Mouse (Mus musculus): ENCODE measurements around the gene Cntn5. TPM values are rescaled to one million over a fixed set of nuclear protein-coding genes. Genes with fewer than 3 reads are reported as not detected.

The Cntn5 gene
- polyA plus RNA-seq, 1 experiment from 2014 or later, result not detected

- Histone ChIP-seq H3K27ac (ENCODE audit: low read depth, low read length) (no peak overlapping the region), H3K4me3 (ENCODE audit: low read depth, low read length) (no peak overlapping the region), H3K4me2 (no peak overlapping the region), H3K9ac (ENCODE audit: low read depth, low read length) (no peak overlapping the region), H3K36me3 (ENCODE audit: control insufficient read depth, insufficient read depth, low read length) (no peaks in the 10 kb centered on the region), H3K4me1 (replicated peaks; ENCODE audit: control insufficient read depth, insufficient read depth, low read length) (no peaks in the 10 kb centered on the region), H3K9me3 (ENCODE audit: control insufficient read depth, low read length) (no peaks in the 10 kb centered on the region), H3K27me3 (replicated peaks; ENCODE audit: control insufficient read depth, insufficient read depth, low read length) (no peaks in the 10 kb centered on the region)
- ATAC-seq (replicated peaks; ENCODE audit: low FRiP score) (no peak), DNase-seq (ENCODE audit: low spot score) (no peak)
- 50% methylated on average over 4 of the region's 4 CpGs for WGBS
Measured at GRCm38 (mm10) chr9:10667438-10667837, 237.1 kb downstream of the Cntn5 start.

- no peak overlapping the region for H3K27ac ChIP-seq (ENCODE audit: low read depth, low read length)
- no peak overlapping the region for H3K4me2 ChIP-seq
- ATAC-seq (replicated peaks; ENCODE audit: low FRiP score), result no peak
- no peaks in the 10 kb centered on the region for H3K4me1 ChIP-seq (replicated peaks; ENCODE audit: control insufficient read depth, insufficient read depth, low read length)
- no peaks in the 10 kb centered on the region for H3K27me3 ChIP-seq (replicated peaks; ENCODE audit: control insufficient read depth, insufficient read depth, low read length)
- H3K4me3 ChIP-seq (ENCODE audit: low read depth, low read length), result no peak overlapping the region
- H3K9ac ChIP-seq (ENCODE audit: low read depth, low read length), result no peak overlapping the region
- H3K36me3 ChIP-seq (ENCODE audit: control insufficient read depth, insufficient read depth, low read length), result no peaks in the 10 kb centered on the region
- DNase-seq (ENCODE audit: low spot score), result no peak
- H3K9me3 ChIP-seq (ENCODE audit: control insufficient read depth, low read length), result no peaks in the 10 kb centered on the region
Measured at GRCm38 (mm10) chr9:10665756-10666155, 238.8 kb downstream of the Cntn5 start.

- no peaks in the 10 kb centered on the region for H3K9me3 ChIP-seq (ENCODE audit: control insufficient read depth, low read length)
- DNase-seq (ENCODE audit: low spot score) (no peak), ATAC-seq (replicated peaks; ENCODE audit: low FRiP score) (no peak)
- no peak overlapping the region for H3K9ac ChIP-seq (ENCODE audit: low read depth, low read length)
- H3K27me3 ChIP-seq (replicated peaks; ENCODE audit: control insufficient read depth, insufficient read depth, low read length), result no peaks in the 10 kb centered on the region
- no peak overlapping the region for H3K27ac ChIP-seq (ENCODE audit: low read depth, low read length)
- no peak overlapping the region for H3K4me2 ChIP-seq
- H3K36me3 ChIP-seq (ENCODE audit: control insufficient read depth, insufficient read depth, low read length), result no peaks in the 10 kb centered on the region
- WGBS, result 59% methylated on average over 2 of the region's 2 CpGs
- no peak overlapping the region for H3K4me3 ChIP-seq (ENCODE audit: low read depth, low read length)
- no peaks in the 10 kb centered on the region for H3K4me1 ChIP-seq (replicated peaks; ENCODE audit: control insufficient read depth, insufficient read depth, low read length)
Measured at GRCm38 (mm10) chr9:10663101-10663500, 241.5 kb downstream of the Cntn5 start.

GRCm38 (mm10) chr9:10659478-10659877 is 245.1 kb downstream of the Cntn5 start:
- DNase-seq (ENCODE audit: low spot score), result no peak
- Histone ChIP-seq H3K4me3 (ENCODE audit: low read depth, low read length) (no peak overlapping the region), H3K27me3 (replicated peaks; ENCODE audit: control insufficient read depth, insufficient read depth, low read length) (no peaks in the 10 kb centered on the region), H3K9ac (ENCODE audit: low read depth, low read length) (no peak overlapping the region), H3K27ac (ENCODE audit: low read depth, low read length) (no peak overlapping the region), H3K36me3 (ENCODE audit: control insufficient read depth, insufficient read depth, low read length) (no peaks in the 10 kb centered on the region), H3K4me2 (no peak overlapping the region), H3K9me3 (ENCODE audit: control insufficient read depth, low read length) (no peaks in the 10 kb centered on the region), H3K4me1 (replicated peaks; ENCODE audit: control insufficient read depth, insufficient read depth, low read length) (no peaks in the 10 kb centered on the region)
- WGBS, result 74% methylated on average over 1 of the region's 1 CpGs
- no peak for ATAC-seq (replicated peaks; ENCODE audit: low FRiP score)

GRCm38 (mm10) chr9:10658086-10658485 is 246.5 kb downstream of the Cntn5 start:
- H3K4me2 ChIP-seq, result no peak overlapping the region
- no peak for ATAC-seq (replicated peaks; ENCODE audit: low FRiP score)
- H3K36me3 ChIP-seq (ENCODE audit: control insufficient read depth, insufficient read depth, low read length), result no peaks in the 10 kb centered on the region
- H3K9ac ChIP-seq (ENCODE audit: low read depth, low read length), result no peak overlapping the region
- no peak for DNase-seq (ENCODE audit: low spot score)
- H3K9me3 ChIP-seq (ENCODE audit: control insufficient read depth, low read length), result no peaks in the 10 kb centered on the region
- H3K27ac ChIP-seq (ENCODE audit: low read depth, low read length), result no peak overlapping the region
- H3K27me3 ChIP-seq (replicated peaks; ENCODE audit: control insufficient read depth, insufficient read depth, low read length), result no peaks in the 10 kb centered on the region
- no peaks in the 10 kb centered on the region for H3K4me1 ChIP-seq (replicated peaks; ENCODE audit: control insufficient read depth, insufficient read depth, low read length)
- WGBS, result 74% methylated on average over 1 of the region's 1 CpGs
- no peak overlapping the region for H3K4me3 ChIP-seq (ENCODE audit: low read depth, low read length)

GRCm38 (mm10) chr9:10657144-10657748 is 247.3 kb downstream of the Cntn5 start:
- no peaks in the 10 kb centered on the region for H3K4me1 ChIP-seq (replicated peaks; ENCODE audit: control insufficient read depth, insufficient read depth, low read length)
- no peaks in the 10 kb centered on the region for H3K9me3 ChIP-seq (ENCODE audit: control insufficient read depth, low read length)
- no peak overlapping the region for H3K4me2 ChIP-seq
- no peak overlapping the region for H3K4me3 ChIP-seq (ENCODE audit: low read depth, low read length)
- no peak overlapping the region for H3K9ac ChIP-seq (ENCODE audit: low read depth, low read length)
- H3K36me3 ChIP-seq (ENCODE audit: control insufficient read depth, insufficient read depth, low read length), result no peaks in the 10 kb centered on the region
- 73% methylated on average over 4 of the region's 4 CpGs for WGBS
- ATAC-seq (replicated peaks; ENCODE audit: low FRiP score) (no peak), DNase-seq (ENCODE audit: low spot score) (no peak)
- no peak overlapping the region for H3K27ac ChIP-seq (ENCODE audit: low read depth, low read length)
- H3K27me3 ChIP-seq (replicated peaks; ENCODE audit: control insufficient read depth, insufficient read depth, low read length), result no peaks in the 10 kb centered on the region

- WGBS, result 72% methylated on average over 1 of the region's 1 CpGs
- H3K27ac ChIP-seq (ENCODE audit: low read depth, low read length), result no peak overlapping the region
- no peak overlapping the region for H3K4me3 ChIP-seq (ENCODE audit: low read depth, low read length)
- no peaks in the 10 kb centered on the region for H3K4me1 ChIP-seq (replicated peaks; ENCODE audit: control insufficient read depth, insufficient read depth, low read length)
- H3K27me3 ChIP-seq (replicated peaks; ENCODE audit: control insufficient read depth, insufficient read depth, low read length), result no peaks in the 10 kb centered on the region
- ATAC-seq (replicated peaks; ENCODE audit: low FRiP score) (no peak), DNase-seq (ENCODE audit: low spot score) (no peak)
- no peaks in the 10 kb centered on the region for H3K36me3 ChIP-seq (ENCODE audit: control insufficient read depth, insufficient read depth, low read length)
- no peak overlapping the region for H3K4me2 ChIP-seq
- no peaks in the 10 kb centered on the region for H3K9me3 ChIP-seq (ENCODE audit: control insufficient read depth, low read length)
- H3K9ac ChIP-seq (ENCODE audit: low read depth, low read length), result no peak overlapping the region
Measured at GRCm38 (mm10) chr9:10650632-10651031, 253.9 kb downstream of the Cntn5 start.

- no peaks in the 10 kb centered on the region for H3K9me3 ChIP-seq (ENCODE audit: control insufficient read depth, low read length)
- no peaks in the 10 kb centered on the region for H3K4me1 ChIP-seq (replicated peaks; ENCODE audit: control insufficient read depth, insufficient read depth, low read length)
- 83% methylated on average over 5 of the region's 5 CpGs for WGBS
- no peak for ATAC-seq (replicated peaks; ENCODE audit: low FRiP score)
- H3K4me2 ChIP-seq, result no peak overlapping the region
- no peak overlapping the region for H3K27ac ChIP-seq (ENCODE audit: low read depth, low read length)
- no peaks in the 10 kb centered on the region for H3K27me3 ChIP-seq (replicated peaks; ENCODE audit: control insufficient read depth, insufficient read depth, low read length)
- H3K9ac ChIP-seq (ENCODE audit: low read depth, low read length), result no peak overlapping the region
- H3K36me3 ChIP-seq (ENCODE audit: control insufficient read depth, insufficient read depth, low read length), result no peaks in the 10 kb centered on the region
- no peak for DNase-seq (ENCODE audit: low spot score)
- no peak overlapping the region for H3K4me3 ChIP-seq (ENCODE audit: low read depth, low read length)
Measured at GRCm38 (mm10) chr9:10645951-10646350, 258.6 kb downstream of the Cntn5 start.

- ATAC-seq (replicated peaks; ENCODE audit: low FRiP score), result no peak
- H3K4me1 ChIP-seq (replicated peaks; ENCODE audit: control insufficient read depth, insufficient read depth, low read length), result no peaks in the 10 kb centered on the region
Measured at GRCm38 (mm10) chr9:10645045-10645830, 259.3 kb downstream of the Cntn5 start.

More at GRCm38 (mm10) chr9:10645045-10645830, 259.3 kb downstream of the Cntn5 start:
- H3K4me2 ChIP-seq, result no peak overlapping the region
- WGBS, result 58% methylated on average over 7 of the region's 7 CpGs
- no peak overlapping the region for H3K9ac ChIP-seq (ENCODE audit: low read depth, low read length)
- H3K4me3 ChIP-seq (ENCODE audit: low read depth, low read length), result no peak overlapping the region
- H3K36me3 ChIP-seq (ENCODE audit: control insufficient read depth, insufficient read depth, low read length), result no peaks in the 10 kb centered on the region
- no peak for DNase-seq (ENCODE audit: low spot score)
- H3K9me3 ChIP-seq (ENCODE audit: control insufficient read depth, low read length), result no peaks in the 10 kb centered on the region
- H3K27ac ChIP-seq (ENCODE audit: low read depth, low read length), result no peak overlapping the region
- no peaks in the 10 kb centered on the region for H3K27me3 ChIP-seq (replicated peaks; ENCODE audit: control insufficient read depth, insufficient read depth, low read length)
